Mouse (Mus musculus) forebrain, embryonic 15.5 days (tissue): Measurements from ENCODE around the gene Cmip. TPM values are rescaled to one million over a fixed set of nuclear protein-coding genes. Genes with fewer than 3 reads are reported as not detected.
A peak's percentile ranks its signal among the peaks of the same experiment; 100 is the strongest.

Experiments
- ATAC-seq: fragments of 200-750 bp; cut with Nextera tagmentation; replicated peaks from 2 replicates; pipeline ENCODE4 v1.8.0; 2017; ENCODE audit warnings: mild to moderate bottlenecking, moderate TSS enrichment, moderate library complexity
- H3K27ac ChIP-seq: fragments of 300-500 bp; sonication (generic); replicated peaks from 2 replicates; pipeline ENCODE4 v1.5.1; 2015; ENCODE audit warnings: mild to moderate bottlenecking, inconsistent platforms
- H3K27me3 ChIP-seq: fragments of 300-500 bp; sonication (generic); 2 replicates; pipeline ENCODE4 v1.6.1; 2015; ENCODE audit warnings: inconsistent platforms
- H3K36me3 ChIP-seq: fragments of 300-500 bp; sonication (generic); 2 replicates; pipeline ENCODE4 v1.6.1; 2015; ENCODE audit warnings: mild to moderate bottlenecking, inconsistent platforms
- H3K4me1 ChIP-seq: fragments of 300-500 bp; sonication (generic); 2 replicates; pipeline ENCODE4 v1.6.1; 2015; ENCODE audit warnings: inconsistent platforms
- H3K4me2 ChIP-seq: fragments of 300-500 bp; sonication (generic); replicated peaks from 2 replicates; pipeline ENCODE4 v1.6.1; 2015; ENCODE audit warnings: mild to moderate bottlenecking, inconsistent platforms
- H3K4me3 ChIP-seq: fragments of 300-500 bp; sonication (generic); 2 replicates; pipeline ENCODE4 v1.5.1; 2015; ENCODE audit warnings: mild to moderate bottlenecking, inconsistent platforms
- H3K9ac ChIP-seq: fragments of 300-500 bp; sonication (generic); replicated peaks from 2 replicates; pipeline ENCODE4 v1.6.1; 2015; ENCODE audit warnings: mild to moderate bottlenecking, inconsistent platforms
- H3K9me3 ChIP-seq: fragments of 300-500 bp; sonication (generic); 2 replicates; pipeline ENCODE4 v1.6.1; 2016; ENCODE audit warnings: inconsistent platforms
- WGBS: fragments of 180-500 bp; shearing (Covaris S2); methylation state at CpG from one replicate; pipeline ENCODE4 v1.1.7; 2015; ENCODE audit warnings: mixed read lengths; 5-methylcytosine and 5-hydroxymethylcytosine counted together
- polyA plus RNA-seq: library from polyadenylated mRNA; unstranded; fragments of >200 nt; fragmentation: Nextera tagmentation; extraction: Ambion mirVana; gene quantifications from 2 replicates; pipeline ENCODE4 v1.2.1, GENCODE M21; 2015

The Cmip gene
- polyA plus RNA-seq, 1 experiment from 2014 or later = 83.8 TPM

DNA sequence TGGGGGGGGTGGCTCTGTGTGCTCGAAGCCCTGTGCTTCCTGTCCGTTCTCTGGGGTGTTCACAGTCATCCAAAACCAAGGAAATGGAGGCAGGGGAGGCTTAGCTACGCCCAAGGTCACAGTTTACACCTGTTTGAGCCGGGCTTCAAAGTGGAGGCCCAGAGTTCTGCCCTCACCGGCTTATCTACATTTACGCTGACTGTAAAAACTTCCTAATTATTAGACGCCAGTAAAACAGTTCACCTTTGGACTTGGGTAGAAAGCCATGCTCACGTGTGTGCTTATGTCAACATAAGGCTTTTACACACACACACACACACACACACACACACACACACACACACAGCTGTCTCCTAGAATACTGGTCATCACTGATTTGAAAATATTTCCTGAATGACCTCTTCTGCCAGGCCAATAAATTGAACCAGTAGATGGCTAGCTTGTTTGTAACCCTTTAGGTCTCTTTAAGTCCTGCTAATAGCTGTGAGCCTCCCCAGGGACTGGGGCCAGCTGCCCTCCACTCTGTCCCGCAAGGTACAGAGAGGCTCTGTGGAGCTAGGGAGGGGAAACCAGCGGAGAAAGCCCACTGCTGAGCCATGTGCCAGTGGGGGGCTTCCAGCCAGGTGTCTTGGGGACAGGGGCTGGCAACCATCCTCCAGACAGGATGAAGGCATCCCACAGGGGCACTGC lies 77.3 kb downstream of the Cmip start:
- WGBS = 71% methylated on average over 10 of the region's 10 CpGs
- Histone ChIP-seq H3K36me3 (no peaks in the 10 kb centered on the region), H3K9me3 (no peaks in the 10 kb centered on the region), H3K4me2 (no peak overlapping the region), H3K27me3 (no peaks in the 10 kb centered on the region), H3K9ac (no peak overlapping the region), H3K4me1 (peaks cover 47% of the 10 kb centered on the region), H3K4me3 (no peak overlapping the region), H3K27ac (peak overlapping the region; percentile 53; the same call in 1 of the 2 replicates)
- ATAC-seq = 0 out of 2 replicates have a peak, but pooled peaks have one; percentile 27

GRCm38 (mm10) chr8:117334748-117335393 lies 78.0 kb downstream of the Cmip start:
- ATAC-seq = peak; percentile 47; the same call in 1 of the 2 replicates
- H3K27me3 ChIP-seq = no peaks in the 10 kb centered on the region
- H3K4me1 ChIP-seq = peaks cover 45% of the 10 kb centered on the region
- H3K9me3 ChIP-seq = no peaks in the 10 kb centered on the region
- no peak overlapping the region for H3K4me3 ChIP-seq
- H3K36me3 ChIP-seq = no peaks in the 10 kb centered on the region
- 0 out of 2 replicates have a peak overlapping the region, but pooled peaks have one; percentile 53 for H3K27ac ChIP-seq
- H3K4me2 ChIP-seq = no peak overlapping the region
- WGBS = 45% methylated on average over 14 of the region's 14 CpGs
- H3K9ac ChIP-seq = no peak overlapping the region

DNA sequence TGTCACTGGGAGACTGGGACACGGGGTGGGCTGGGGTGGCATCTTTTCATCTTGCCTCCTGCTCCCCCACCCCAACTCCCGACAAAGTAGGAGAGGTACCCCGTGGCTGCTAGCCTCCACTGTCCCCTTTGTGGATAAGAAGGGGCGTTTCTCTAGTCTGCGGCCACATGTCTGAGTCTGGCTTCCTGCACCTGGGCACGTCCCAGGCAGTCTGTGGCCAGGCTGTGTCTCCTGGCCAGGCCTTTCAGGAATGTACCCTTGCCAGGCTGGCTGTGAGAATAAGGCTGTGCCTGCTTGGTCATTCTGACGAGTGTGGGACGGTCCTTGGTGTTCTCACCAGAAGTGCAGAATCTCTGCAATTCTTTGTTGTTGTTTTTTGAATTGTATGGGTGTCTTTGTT lies 78.6 kb downstream of the Cmip start:
- Histone ChIP-seq H3K4me1 (peaks cover 45% of the 10 kb centered on the region), H3K9ac (no peak overlapping the region), H3K36me3 (no peaks in the 10 kb centered on the region), H3K9me3 (no peaks in the 10 kb centered on the region), H3K27ac (0 out of 2 replicates have a peak overlapping the region, but pooled peaks have one; percentile 21), H3K4me2 (no peak overlapping the region), H3K27me3 (no peaks in the 10 kb centered on the region), H3K4me3 (no peak overlapping the region)
- WGBS = 51% methylated on average over 8 of the region's 8 CpGs
- 0 out of 2 replicates have a peak, but pooled peaks have one; percentile 17 for ATAC-seq

- no peak overlapping the region for H3K27ac ChIP-seq
- H3K9me3 ChIP-seq = no peaks in the 10 kb centered on the region
- no peak overlapping the region for H3K4me2 ChIP-seq
- H3K4me3 ChIP-seq = no peak overlapping the region
- H3K4me1 ChIP-seq = peaks cover 40% of the 10 kb centered on the region
- no peak overlapping the region for H3K9ac ChIP-seq
- H3K36me3 ChIP-seq = no peaks in the 10 kb centered on the region
- ATAC-seq = no peak
- no peaks in the 10 kb centered on the region for H3K27me3 ChIP-seq
- 91% methylated on average over 3 of the region's 3 CpGs for WGBS
Observed at GRCm38 (mm10) chr8:117337188-117337587, 80.3 kb downstream of the Cmip start.

- H3K27me3 ChIP-seq = no peaks in the 10 kb centered on the region
- no peak overlapping the region for H3K4me2 ChIP-seq
- no peak overlapping the region for H3K9ac ChIP-seq
- 83% methylated on average over 2 of the region's 2 CpGs for WGBS
- peaks cover 25% of the 10 kb centered on the region for H3K4me1 ChIP-seq
- H3K4me3 ChIP-seq = no peak overlapping the region
- H3K36me3 ChIP-seq = no peaks in the 10 kb centered on the region
- no peak overlapping the region for H3K27ac ChIP-seq
- H3K9me3 ChIP-seq = no peaks in the 10 kb centered on the region
- ATAC-seq = no peak
Observed at GRCm38 (mm10) chr8:117338678-117339077, 81.8 kb downstream of the Cmip start.

- H3K27ac ChIP-seq = no peak overlapping the region
- no peaks in the 10 kb centered on the region for H3K9me3 ChIP-seq
- H3K4me3 ChIP-seq = no peak overlapping the region
- H3K9ac ChIP-seq = no peak overlapping the region
- WGBS = 53% methylated on average over 19 of the region's 19 CpGs
- no peak overlapping the region for H3K4me2 ChIP-seq
- no peak for ATAC-seq
- no peaks in the 10 kb centered on the region for H3K27me3 ChIP-seq
- peaks cover 19% of the 10 kb centered on the region for H3K4me1 ChIP-seq
- H3K36me3 ChIP-seq = no peaks in the 10 kb centered on the region
Observed at GRCm38 (mm10) chr8:117339296-117339957, 82.6 kb downstream of the Cmip start.

- Histone ChIP-seq H3K4me1 (peaks cover 12% of the 10 kb centered on the region), H3K4me2 (no peak overlapping the region), H3K36me3 (no peaks in the 10 kb centered on the region), H3K9ac (no peak overlapping the region), H3K27me3 (no peaks in the 10 kb centered on the region), H3K27ac (no peak overlapping the region), H3K9me3 (no peaks in the 10 kb centered on the region), H3K4me3 (no peak overlapping the region)
- no peak for ATAC-seq
- 56% methylated on average over 12 of the region's 12 CpGs for WGBS
Observed at GRCm38 (mm10) chr8:117339958-117340651, 83.2 kb downstream of the Cmip start.

- 94% methylated on average over 12 of the region's 12 CpGs for WGBS
- ATAC-seq = no peak
- Histone ChIP-seq H3K36me3 (no peaks in the 10 kb centered on the region), H3K9ac (no peak overlapping the region), H3K27ac (no peak overlapping the region), H3K4me1 (peaks cover 7% of the 10 kb centered on the region; the same call in 1 of the 2 replicates), H3K9me3 (no peaks in the 10 kb centered on the region), H3K4me2 (no peak overlapping the region), H3K27me3 (no peaks in the 10 kb centered on the region), H3K4me3 (no peak overlapping the region)
Observed at GRCm38 (mm10) chr8:117340800-117341199, 83.9 kb downstream of the Cmip start.

DNA sequence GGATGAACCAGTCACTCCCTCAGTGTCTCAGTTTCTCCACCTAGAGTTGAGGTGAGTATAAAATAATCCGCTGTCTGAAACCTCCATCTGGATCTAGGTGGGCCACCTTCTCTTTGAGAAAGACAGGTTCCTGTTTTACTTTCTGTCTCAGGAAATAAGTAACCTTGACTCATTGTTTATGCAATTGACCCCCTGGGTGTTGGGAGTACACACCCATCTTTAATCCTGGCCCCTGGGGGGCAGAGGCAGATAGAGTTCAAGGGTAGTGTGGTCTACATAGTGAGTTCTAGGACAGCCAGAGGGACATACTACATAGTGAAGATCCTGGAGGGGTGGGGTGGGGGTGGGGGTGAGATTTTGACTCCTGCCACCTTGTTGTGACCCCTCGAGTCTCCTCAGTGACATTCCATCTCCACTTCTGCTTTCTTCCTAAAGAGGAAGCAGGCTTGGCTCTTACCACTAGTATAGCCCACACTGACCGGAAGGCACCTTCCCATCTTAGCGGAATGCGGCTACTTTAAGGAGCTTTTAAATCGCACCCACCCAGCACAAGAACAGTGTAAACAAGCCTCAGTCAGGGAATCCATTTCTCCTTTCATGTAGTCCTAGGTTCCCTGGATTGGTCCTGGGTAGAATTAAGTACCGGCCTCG lies 86.0 kb downstream of the Cmip start:
- WGBS = 85% methylated on average over 8 of the region's 8 CpGs
- H3K27ac ChIP-seq = no peak overlapping the region
- H3K27me3 ChIP-seq = no peaks in the 10 kb centered on the region
- no peak overlapping the region for H3K9ac ChIP-seq
- H3K36me3 ChIP-seq = no peaks in the 10 kb centered on the region
- peaks cover 12% of the 10 kb centered on the region for H3K4me1 ChIP-seq
- ATAC-seq = no peak
- H3K4me3 ChIP-seq = no peak overlapping the region
- H3K9me3 ChIP-seq = no peaks in the 10 kb centered on the region
- H3K4me2 ChIP-seq = no peak overlapping the region

- Histone ChIP-seq H3K9me3 (no peaks in the 10 kb centered on the region), H3K36me3 (no peaks in the 10 kb centered on the region), H3K9ac (no peak overlapping the region), H3K4me2 (no peak overlapping the region), H3K27ac (no peak overlapping the region), H3K4me3 (no peak overlapping the region), H3K4me1 (peaks cover 18% of the 10 kb centered on the region), H3K27me3 (no peaks in the 10 kb centered on the region)
- ATAC-seq = no peak
- WGBS = 85% methylated on average over 10 of the region's 10 CpGs
Observed at GRCm38 (mm10) chr8:117343484-117343883, 86.6 kb downstream of the Cmip start.

GRCm38 (mm10) chr8:117344899-117345298 lies 88.0 kb downstream of the Cmip start:
- no peak overlapping the region for H3K27ac ChIP-seq
- H3K4me3 ChIP-seq = no peak overlapping the region
- H3K27me3 ChIP-seq = no peaks in the 10 kb centered on the region
- H3K4me1 ChIP-seq = peaks cover 21% of the 10 kb centered on the region
- no peak overlapping the region for H3K4me2 ChIP-seq
- no peak for ATAC-seq
- 91% methylated on average over 11 of the region's 11 CpGs for WGBS
- H3K9ac ChIP-seq = no peak overlapping the region
- no peaks in the 10 kb centered on the region for H3K36me3 ChIP-seq
- no peaks in the 10 kb centered on the region for H3K9me3 ChIP-seq
